Mouse (Mus musculus) urinary bladder, postnatal 36 days (tissue): ENCODE data around the gene Ccdc162.

Source experiments
- DNase-seq, 2 experiments: peaks; one replicate each; pipeline ENCODE4 v3.0.0; 2022; ENCODE audit warnings: low spot score in 2 of 2, mixed read lengths in 1 of 2

Gene Ccdc162

DNA sequence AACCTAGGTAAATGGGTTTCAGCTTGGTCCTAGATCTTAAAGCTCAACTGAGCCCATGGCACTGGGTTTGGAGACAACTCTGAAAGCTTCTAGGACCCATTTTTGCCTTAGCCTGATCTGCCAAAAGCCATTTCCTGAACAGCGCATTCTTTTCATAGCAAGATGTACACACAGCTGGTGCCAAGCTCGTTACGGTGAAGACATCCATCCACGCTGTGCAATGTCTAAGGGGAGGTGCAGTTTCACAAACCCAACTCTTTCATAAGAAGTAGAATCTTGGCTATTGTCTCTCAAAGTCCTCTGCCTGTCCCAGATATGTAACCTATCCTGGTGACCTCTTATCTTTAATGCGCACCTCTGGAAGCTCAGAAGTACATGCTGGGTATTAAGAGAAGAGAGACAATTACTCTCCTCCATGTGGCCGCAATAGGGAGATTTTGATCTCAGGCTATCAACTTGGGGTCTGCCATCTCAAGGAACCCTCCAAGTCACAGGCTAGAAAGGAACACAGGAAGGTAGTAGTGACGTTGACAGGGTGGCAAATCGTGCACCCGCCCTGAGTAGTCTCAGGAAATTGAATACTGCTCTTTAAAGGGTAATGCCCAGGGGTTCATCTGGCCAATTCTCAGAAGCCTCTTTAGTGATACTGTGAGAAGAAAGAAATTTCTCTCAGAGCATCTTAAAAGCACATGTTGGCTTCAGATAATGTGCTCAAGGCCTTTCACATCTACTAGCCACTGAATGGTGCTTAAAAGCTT lies 81.0 kb downstream of the Ccdc162 start:
- no peak for DNase-seq

DNA sequence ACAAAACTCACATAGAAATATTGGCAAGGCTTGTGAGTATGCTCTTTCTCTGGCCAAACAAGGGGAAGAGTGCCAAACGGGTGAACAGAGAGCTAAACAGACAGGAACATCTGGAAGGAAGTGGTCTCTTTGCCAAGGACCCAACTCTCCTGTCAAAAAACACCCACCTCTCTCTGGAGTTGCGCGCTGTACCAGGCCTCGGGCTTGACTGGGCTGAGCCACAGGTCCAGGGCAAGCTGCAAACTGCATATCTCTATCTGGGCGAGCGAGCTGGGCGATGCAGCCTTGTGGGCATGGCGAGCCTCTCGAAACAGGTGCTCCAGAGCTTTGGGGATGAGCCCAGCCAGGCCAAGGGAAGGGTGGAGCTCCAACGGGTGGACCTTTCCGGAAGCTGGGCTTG lies 82.6 kb downstream of the Ccdc162 start:
- DNase-seq, result no peak

DNA sequence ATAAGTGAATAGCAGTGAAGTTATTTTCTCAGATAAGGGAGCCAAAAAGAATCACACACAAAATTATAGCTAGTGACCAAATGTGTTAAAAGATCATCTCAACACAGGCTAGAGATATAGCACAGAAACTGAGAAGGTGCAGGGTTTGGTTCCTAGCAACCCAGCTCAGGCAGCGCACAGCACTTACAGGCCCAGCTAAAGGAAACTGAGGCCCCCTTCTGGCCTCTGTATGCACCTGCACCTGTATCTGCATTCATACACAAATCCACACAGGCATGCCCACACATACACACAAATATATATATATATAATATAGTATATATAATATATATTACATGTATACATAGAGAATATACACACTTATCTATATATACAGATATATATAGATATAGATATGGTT lies 84.4 kb downstream of the Ccdc162 start:
- DNase-seq, result no peak

DNA sequence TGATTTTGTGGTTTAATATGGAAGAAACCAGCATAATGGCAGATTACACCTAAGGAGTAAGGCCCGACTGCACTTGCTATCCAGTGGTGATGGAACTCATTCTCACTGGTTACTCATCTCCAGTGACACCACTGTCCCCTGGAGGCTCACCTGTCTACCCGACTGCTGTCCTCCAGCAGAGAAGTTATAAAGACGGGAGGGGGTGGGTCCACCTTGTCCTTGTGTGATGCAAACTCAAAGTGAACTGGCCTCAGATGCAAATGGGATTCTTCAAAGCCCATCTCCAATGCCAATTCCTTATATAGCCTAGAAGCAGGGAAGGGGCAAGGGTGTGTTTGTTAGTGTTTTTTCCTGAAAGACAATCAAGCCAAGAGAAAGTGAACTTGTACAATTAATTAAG lies 89.4 kb downstream of the Ccdc162 start:
- DNase-seq, result no peak

DNA sequence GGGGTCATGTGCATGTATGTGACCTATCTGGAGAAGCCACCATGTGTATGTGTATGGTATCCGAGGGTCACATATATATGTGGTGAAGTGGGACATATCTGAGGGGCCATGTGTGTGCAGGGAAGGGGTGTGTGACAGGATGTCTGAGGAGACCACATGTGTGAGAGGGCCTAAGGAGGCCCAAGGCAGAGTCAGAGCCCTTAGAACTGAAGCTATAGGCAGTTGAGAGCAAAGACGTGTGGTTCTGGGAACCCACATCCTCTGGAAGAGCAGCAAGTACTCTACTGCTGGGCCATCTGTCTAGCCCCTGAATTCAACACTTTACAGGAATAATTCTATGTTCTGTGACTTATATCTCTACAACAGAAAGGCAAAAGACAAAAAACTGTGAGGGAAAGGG lies 96.4 kb downstream of the Ccdc162 start:
- no peak for DNase-seq

DNA sequence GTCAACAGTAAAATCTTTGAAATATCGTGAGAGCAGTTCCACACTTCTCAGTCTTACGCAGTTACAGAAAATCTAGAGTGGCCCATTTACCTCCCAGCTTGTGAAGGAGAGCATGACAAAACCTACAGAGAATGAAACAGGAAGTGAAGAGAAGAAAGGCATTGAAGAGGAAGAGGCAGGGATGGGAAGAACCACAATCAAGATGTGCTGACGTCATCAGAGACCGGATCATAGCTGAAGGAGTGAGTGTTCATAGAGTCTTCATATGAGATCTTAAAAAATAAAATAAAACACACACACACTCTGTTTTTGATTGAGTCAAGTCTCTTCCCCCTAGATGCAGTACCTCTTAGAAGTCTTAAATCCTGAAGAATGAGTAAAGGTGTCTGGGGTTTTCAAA lies 100.9 kb downstream of the Ccdc162 start:
- DNase-seq, result no peak

DNA sequence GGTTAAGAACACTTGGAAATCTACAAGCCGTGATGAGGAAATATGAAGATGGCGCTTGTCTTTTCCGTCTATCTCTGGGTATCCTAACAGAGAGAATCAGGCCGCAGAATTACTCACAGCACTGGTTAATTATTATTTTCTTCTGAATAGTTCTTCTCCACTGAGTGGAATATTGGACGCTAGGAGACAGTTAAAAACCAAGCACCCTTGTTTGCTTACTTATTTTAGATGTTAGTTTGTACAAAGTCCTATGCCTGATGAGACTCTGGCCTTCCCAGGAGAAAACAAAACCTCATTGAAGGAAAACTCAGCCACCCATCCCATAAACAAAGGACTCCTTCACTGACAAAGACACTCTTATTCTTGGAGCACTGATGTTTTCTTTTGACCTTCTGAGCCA lies 104.5 kb downstream of the Ccdc162 start:
- no peak for DNase-seq

DNA sequence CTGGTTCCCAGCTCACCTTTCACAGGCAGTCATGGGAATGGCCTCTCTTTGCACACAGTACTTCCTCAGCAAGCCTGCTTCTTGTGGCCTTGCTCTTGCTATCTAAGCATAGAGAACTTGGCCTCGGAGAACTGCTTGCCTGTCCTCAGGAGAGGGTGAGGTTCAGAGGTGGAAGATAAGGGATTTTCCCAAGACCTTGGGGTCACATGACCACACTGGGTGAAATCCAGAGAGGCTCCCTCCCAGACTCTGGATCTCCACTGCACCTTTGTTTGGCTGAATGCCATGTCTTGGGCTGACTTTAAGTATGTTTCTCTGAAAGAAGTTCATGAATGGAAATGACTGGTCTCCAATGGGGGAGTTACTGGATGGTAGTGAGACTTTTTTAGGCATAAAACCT lies 107.0 kb downstream of the Ccdc162 start:
- DNase-seq, result no peak

DNA sequence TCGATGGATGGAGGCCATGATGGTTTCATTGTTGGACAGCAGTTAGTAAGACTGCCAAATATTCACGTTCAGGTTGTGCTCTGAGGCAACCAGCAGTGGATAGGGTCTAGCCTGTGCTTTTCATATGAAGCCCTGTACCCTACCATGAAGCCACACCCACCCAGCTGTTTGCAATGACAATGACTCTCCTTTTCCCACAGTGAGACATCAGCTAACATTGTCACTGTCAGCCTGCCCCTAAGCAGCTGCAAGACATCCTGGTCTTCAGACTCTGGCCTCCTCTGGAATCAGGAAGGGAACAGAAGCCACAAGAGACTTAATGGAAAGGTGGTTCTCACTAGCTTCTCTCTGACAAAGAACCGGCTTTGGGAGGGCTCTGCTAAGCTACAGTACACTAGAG lies 107.9 kb downstream of the Ccdc162 start:
- no peak for DNase-seq

DNA sequence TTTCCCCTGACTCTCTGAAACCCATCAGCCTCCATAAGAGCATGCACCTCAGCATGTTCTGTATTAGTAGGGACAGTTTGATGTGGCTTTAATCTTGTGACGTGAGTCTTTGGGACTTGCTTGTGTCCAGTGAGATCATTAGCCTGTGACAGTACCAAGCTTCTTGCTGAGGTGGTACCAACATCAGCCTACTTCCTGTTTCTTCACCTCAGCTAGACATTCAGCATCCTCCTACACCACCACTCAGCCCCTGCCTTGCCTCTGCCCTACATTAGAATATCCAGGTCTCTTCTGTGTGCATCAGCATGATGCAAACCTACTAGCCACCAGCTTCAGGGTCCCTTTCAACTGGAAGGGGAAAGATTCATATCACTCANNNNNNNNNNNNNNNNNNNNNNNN lies 113.8 kb downstream of the Ccdc162 start:
- no peak for DNase-seq

DNA sequence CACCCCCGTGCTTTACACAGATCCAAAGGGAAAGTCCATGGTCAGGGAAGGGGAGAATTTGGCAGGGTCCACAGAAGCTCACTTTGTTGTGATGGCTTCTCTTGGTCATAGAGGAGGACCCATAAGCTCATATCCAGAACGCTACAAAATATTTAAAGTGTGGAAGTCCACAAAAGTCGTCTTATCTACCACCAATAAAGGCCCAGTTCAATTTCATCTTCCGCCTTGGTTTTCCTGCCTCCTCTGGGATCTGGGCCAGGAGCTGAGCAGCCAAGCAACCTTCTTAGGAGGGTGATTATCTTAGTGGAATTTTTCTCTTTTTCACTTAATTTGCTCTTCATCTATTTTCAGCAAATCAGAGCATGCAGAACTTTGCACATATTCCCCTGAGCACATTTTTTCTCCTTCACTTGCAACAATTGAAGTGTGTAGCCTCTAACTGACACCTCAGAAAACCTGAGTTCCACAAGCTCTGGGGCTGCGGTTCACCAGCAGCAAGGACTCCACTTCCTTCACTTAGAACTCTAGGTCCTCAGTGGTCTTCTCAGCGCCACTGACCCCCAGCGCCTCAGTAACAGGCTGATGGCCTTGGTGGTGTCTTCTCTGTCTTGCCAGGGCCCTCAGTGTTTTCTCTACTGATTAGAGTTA lies 114.4 kb downstream of the Ccdc162 start:
- no peak for DNase-seq

DNA sequence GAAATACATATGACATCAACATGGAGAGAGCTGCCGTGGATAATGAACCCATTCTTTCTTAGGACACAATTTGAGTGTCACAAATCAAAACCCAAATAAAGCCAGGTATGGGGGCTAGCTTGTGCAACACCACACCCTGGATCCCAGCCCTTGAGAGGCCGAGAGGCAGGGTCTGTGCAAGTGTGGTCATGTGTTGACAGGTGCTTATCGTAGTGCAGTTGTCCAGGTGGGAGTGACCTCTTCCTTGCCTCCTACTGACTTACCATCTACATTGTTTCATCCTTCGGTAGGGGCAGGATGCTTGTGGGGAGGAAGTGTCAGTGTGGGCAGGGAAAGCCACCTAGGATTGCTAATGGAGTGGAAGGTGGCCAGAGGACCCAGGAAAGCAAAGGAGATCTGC lies 115.1 kb downstream of the Ccdc162 start:
- DNase-seq, result no peak

DNA sequence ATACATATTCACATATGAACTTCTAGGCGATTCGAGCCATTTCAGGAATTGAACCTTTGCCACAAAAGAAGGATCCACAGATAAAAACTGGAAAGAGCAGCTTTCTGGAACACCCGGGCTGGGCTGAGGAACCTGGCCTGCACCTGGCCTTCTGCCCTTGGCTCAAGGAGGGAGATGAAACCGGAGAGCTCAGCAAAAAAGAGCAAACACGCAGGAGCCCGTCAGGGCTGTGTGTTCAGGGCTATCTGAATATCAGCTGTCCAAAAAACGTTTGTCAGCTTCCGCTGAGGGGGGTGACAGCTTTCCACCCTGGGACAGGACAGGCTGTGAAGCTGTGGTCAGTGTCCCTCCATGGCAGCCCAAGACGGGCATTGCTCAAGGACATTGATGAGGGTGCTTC lies 117.4 kb downstream of the Ccdc162 start:
- DNase-seq, result no peak

DNA sequence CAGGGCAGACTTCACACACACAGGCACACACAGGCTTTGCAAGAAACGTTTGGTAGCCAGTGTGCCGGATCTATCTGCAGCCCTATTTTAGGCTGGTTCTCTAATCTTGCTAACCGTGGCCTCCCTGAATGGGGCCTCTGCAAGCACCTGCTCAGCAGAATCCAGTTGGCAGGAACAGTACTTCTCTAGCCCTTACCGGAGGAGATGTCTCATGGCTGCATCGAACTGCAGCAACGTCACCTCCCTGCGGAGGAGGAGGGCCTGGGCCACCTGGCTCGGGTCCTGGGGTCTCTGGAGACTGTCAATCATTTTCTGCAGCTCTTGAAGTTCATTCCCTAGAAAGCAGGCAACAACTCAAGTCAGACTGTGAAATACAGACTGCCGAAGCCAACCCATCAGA lies 118.2 kb downstream of the Ccdc162 start:
- DNase-seq, result no peak

DNA sequence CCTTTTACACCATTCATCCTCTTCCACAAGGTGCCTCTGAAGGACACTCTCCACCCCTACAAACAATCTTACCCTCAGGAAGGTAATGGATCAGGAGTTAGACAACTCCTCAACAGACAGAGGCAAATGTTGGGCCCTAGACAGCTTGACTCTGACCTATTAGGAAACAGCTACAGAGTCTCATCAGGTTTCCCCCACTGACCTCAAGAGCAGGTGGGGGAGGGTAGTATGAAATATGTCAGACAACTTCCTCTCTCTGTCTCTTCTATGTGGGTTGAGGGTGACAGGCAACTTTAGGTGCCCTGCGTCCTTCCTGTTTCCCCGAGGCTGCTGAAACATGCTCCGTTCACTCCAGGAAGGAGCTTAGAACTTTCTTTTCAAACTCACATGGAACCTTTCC lies 120.9 kb downstream of the Ccdc162 start:
- DNase-seq, result no peak

DNA sequence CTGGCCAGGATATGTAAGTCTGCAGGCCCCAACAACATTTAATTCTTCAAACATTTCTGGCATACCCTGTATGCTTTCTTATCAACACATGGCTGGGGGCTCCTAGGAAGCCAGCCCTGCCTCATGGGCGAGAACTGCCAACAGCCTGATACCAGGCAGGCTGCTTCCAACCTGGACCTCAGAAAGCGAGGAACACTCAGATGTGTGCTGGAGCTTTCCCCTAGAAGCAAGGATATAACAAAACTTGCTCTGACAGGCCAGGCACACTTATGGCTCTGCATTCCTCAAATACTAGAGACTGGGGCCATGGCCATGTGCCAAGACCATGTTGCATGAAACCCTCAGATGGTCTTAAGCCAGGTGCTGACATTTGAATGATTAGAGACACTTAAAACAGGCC lies 121.5 kb downstream of the Ccdc162 start:
- no peak for DNase-seq

DNA sequence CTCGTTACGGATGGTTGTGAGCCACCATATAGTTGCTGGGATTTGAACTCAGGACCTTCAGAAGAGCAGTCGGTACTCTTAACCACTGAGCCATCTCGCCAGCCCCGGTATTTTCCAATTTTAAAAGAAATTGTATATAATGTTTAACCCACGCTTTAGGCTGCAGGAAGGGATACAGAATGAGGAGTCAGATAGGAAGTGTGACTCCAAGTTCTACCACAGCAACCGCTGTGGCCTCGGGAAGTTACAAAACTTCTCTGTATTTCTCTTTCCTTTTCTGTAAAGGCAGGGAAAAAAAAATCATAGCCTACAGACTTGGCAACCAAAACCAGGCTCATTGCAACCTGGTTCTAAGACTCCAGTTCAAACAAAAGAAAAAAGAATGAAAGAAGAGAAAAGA lies 122.0 kb downstream of the Ccdc162 start:
- no peak for DNase-seq

DNA sequence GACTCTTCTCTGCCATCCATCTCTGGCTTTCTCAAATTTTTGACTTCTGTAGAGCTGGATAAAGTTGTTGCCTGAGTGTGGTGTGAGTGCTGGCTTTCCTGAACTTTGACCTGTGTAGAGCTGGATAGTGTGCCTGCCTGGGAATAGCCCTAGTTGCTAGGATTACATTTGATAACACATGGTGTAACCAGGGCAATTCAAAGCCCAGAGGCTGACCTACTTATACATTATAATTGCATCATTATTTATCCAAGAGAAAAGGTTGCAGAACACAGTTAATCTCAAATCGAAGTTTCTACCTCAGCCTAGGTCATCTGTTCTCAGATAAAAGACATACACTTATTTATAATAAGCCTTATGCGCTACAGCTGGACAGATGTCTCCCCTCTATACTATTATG lies 127.8 kb downstream of the Ccdc162 start:
- no peak for DNase-seq

DNA sequence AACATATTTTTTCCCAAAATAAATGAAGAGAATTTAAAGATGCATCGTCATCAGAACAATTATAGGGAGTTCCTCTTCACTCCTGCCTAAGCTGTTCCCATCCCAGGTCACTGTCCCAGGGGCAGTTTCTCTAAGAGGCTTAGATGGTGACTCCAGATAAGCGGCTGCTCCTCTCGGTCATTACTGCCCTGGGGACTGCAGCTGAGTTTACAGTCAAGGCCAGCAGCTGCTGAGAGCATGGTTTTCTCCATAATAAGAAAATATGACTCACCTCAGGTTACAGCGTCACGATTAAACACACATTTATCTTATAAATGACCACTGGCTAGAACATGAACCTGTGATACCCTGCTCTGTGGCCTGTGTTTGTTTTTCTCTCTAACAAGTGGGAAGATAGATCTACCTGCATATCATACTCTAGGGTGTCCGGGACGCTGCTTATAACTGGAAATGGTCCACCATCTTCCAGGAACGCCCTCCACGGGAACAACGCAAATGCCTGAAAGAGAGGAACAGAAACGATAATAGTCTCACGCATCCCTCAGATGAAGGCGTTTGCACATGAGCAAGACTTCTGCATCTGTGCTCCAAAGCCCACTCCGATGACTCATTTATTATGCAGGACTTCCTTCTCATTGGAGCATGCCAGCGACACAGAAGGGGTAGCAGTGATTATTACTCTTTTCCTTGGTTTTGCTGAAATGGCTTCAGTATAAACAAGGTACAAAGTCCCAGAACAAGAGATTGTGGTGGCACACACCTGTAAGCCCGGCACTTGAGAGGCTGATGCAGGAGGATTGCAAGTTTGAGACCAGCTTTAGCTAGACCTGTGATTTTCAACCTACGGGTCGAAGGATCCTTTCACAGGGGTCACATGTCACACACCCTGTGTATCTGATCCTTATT lies 129.2 kb downstream of the Ccdc162 start:
- DNase-seq, result no peak

DNA sequence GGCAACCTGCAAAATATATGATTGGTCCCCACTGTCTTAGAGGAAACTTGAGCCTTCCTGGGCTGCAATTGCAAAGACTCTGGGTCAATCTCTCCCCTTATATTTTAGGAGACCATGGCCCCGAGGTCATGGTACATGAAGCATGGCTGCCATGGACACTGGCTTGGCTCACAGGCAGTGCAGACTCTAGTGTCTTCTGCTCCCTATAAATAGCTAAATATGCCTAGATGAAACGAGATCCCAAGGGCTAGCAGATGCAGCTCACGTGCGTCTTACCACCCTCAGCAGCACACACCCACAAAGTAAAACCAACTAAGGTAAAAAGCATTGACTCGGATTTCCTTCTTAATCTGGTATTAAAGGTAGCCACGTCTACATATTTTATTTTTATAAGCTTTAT lies 133.1 kb downstream of the Ccdc162 start:
- no peak for DNase-seq

DNA sequence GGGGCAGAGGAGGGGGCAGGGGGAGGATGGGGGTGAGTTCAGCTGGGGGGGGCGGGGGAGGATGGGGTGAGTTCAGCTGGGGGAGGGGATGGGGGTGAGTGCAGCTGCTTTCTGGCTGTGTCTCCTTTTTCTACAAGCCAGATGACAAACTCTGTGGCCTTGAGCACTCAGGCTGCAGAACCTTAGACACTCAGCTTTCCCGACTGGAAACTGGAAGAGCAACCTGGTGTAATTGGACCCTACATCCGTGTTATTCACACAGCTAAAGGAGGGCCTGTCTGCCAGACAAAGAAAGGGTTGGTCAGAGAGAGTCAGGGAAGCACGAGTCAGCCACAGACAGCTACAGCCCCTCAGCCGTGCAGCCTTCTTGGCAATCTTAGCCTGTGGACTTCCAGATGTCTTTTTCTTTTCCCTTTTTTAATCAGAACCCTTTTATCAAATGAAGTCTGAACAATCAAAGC lies 133.5 kb downstream of the Ccdc162 start:
- no peak for DNase-seq

DNA sequence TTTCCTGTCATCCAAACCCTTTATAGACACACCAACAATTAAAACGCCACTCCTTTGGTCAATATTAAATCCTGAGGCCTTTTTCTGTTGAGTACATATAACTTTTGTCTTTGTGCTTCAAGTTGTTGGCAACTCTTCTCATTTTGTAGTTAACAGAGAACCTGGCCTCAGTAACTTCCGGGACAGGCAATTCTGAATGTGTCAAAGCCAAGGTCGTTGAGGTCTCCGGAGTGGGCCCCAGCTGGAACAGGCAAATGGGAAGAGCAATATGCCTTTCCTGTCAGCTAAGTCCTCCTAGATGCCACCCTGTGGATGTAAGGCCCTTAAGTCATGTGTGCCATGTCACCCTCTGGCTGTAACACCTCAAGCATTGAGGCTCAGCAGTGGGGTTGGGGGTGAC lies 136.0 kb downstream of the Ccdc162 start:
- no peak for DNase-seq

DNA sequence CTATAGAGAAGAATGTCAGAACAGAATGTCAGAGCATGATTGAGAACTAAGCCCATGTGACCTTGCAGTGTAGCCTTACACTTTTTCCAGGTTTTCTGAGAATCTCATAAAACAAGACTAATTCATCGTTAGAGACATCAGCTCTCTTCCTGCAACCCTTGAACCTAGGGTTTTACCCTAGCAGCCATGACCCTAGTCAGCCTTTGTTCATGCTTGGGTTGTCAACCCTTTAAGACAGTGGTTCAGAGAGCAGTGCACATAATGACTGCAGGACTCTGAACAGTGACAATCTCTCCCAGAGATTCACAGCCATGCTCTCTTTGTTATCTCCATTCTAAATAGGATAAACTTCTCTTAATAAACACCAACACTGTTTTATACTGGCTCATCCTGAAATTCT lies 137.9 kb downstream of the Ccdc162 start:
- DNase-seq, result no peak
